Mouse (Mus musculus) kidney, adult 2 months (tissue): ENCODE results near the gene Chka.

Source experiments
- CTCF ChIP-seq: fragments of 200-500 bp; conservative IDR thresholded peaks from 2 replicates; pipeline ENCODE4 v1.5.1; 2011; ENCODE audit warnings: low read depth, mild to moderate bottlenecking, control low read depth, low read length, moderate library complexity, mixed read lengths; ENCODE audit not compliant: insufficient read depth, insufficient read length
- POLR2A ChIP-seq: fragments of 200-500 bp; IDR thresholded peaks from one replicate; pipeline ENCODE4 v1.6.1; 2011; ENCODE audit warnings: low read depth, low read length, control low read depth

DNA sequence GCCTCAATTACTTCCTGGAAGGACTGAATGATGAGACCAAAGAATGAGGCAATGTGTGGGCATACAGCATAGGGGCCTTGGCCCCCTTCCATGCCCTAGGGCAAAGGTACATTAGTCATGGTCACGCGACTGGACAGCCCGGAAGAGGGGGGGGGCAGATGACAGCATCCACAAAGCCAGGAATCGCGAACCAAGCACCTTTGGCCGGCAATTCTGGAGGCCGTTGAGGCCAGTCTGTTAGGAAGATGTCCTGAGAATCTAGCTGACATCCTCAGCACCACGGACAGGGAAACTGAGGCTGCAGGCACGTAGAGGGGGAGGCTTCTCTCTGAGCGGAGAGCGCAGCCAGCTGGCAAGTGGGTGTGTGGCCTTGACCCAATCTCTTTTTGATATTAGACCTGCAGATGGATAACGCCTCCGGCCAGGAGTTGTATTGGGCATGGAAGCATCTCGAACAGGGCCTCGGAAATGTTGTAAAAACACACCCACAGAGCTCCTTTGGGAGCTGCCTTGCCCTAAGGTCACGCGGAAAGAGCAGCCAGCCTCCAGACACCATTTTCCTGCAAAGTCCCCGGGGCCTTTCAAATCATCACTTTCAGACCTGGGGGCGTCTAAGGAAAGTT lies 615 bp upstream of the Chka start:
- TF ChIP-seq POLR2A (no peak), CTCF (no peak)
